Mouse (Mus musculus) liver, embryonic 13.5 days (tissue): ENCODE measurements around the gene Ucp2. TPM values are rescaled to one million over a fixed set of nuclear protein-coding genes. Genes with fewer than 3 reads are reported as not detected.

Experiments used
- ATAC-seq: fragments of 200-750 bp; cut with Nextera tagmentation; 2 replicates; pipeline ENCODE4 v1.8.0; 2017; ENCODE audit warnings: low read depth, mild to moderate bottlenecking, moderate number of reproducible peaks, moderate library complexity
- DNase-seq: peaks from one replicate; pipeline ENCODE4 v3.0.0; 2022
- H3K27ac ChIP-seq: fragments of 300-500 bp; sonication (generic); 2 replicates; pipeline ENCODE4 v1.5.1; 2015; ENCODE audit warnings: moderate library complexity, mild to moderate bottlenecking, inconsistent platforms
- H3K27me3 ChIP-seq: fragments of 300-500 bp; sonication (generic); 2 replicates; pipeline ENCODE4 v1.6.1; 2015; ENCODE audit warnings: mild to moderate bottlenecking, inconsistent platforms
- H3K36me3 ChIP-seq: fragments of 300-500 bp; sonication (generic); 2 replicates; pipeline ENCODE4 v1.6.1; 2015; ENCODE audit warnings: mild to moderate bottlenecking, inconsistent platforms
- H3K4me1 ChIP-seq: fragments of 300-500 bp; sonication (generic); replicated peaks from 2 replicates; pipeline ENCODE4 v1.6.1; 2015; ENCODE audit warnings: inconsistent platforms
- H3K4me2 ChIP-seq: fragments of 300-500 bp; sonication (generic); 2 replicates; pipeline ENCODE4 v1.6.1; 2015; ENCODE audit warnings: inconsistent platforms, mild to moderate bottlenecking, moderate library complexity
- H3K4me3 ChIP-seq: fragments of 300-500 bp; sonication (generic); replicated peaks from 2 replicates; pipeline ENCODE4 v1.5.1; 2015; ENCODE audit warnings: mild to moderate bottlenecking, inconsistent platforms
- H3K9ac ChIP-seq: fragments of 300-500 bp; sonication (generic); 2 replicates; pipeline ENCODE4 v1.6.1; 2015; ENCODE audit warnings: mild to moderate bottlenecking, inconsistent platforms
- H3K9me3 ChIP-seq: fragments of 300-500 bp; sonication (generic); replicated peaks from 2 replicates; pipeline ENCODE4 v1.6.1; 2016; ENCODE audit warnings: inconsistent platforms
- WGBS: fragments of 180-500 bp; shearing (Covaris S2); methylation state at CpG from one replicate; pipeline ENCODE4 v1.1.7; 2015; ENCODE audit not compliant: insufficient replicate concordance; 5-methylcytosine and 5-hydroxymethylcytosine counted together
- polyA plus RNA-seq: library from polyadenylated mRNA; unstranded; fragments of >200 nt; fragmentation: Nextera tagmentation; extraction: Ambion mirVana; gene quantifications from 2 replicates; pipeline ENCODE4 v1.2.1, GENCODE M21; 2015

The Ucp2 gene
- polyA plus RNA-seq, 1 experiment from 2014 or later: 673 TPM

DNA sequence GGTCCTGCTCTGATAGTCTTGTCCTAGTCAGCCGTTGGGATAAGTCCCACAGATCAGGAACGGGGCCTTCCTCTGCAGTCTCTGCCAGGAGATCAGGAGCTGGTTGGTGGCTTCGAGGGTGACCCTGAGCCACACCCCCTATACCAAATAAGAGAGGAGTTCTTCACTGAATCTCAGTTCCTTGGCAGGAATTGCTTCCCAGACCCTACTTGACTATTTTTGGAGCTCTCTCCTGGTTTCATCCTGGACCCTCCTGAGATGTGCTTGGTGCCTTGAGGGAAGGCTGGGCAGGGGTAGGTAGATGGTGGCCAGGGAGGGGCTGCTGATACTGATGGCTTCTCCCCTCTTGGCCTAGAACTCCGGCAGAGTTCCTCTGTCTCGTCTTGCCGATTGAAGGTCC, 3.2 kb downstream of the Ucp2 start:
- Histone ChIP-seq H3K4me3 (peak overlapping the region; percentile 80), H3K4me2 (peak overlapping the region; percentile 94), H3K27ac (peak overlapping the region; percentile 94), H3K27me3 (no peaks in the 10 kb centered on the region), H3K9ac (peak overlapping the region; percentile 98), H3K4me1 (peaks cover 86% of the 10 kb centered on the region), H3K9me3 (no peaks in the 10 kb centered on the region), H3K36me3 (peaks cover 71% of the 10 kb centered on the region)
- DNase-seq (no peak), ATAC-seq (no peak)
- 76% methylated on average over 6 of the region's 6 CpGs for WGBS

DNA sequence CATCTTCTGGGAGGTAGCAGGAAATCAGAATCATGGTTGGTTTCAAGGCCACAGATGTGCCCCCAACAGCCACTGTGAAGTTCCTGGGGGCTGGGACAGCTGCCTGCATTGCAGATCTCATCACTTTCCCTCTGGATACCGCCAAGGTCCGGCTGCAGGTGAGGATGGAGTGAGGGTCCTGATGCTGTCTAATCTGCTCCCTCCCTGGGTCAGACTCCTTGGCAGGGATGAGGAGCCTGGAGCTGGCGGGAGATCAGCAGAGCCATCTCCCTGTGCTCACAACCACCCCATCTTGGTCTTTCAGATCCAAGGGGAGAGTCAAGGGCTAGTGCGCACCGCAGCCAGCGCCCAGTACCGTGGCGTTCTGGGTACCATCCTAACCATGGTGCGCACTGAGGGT, 3.7 kb downstream of the Ucp2 start:
- peaks cover 86% of the 10 kb centered on the region for H3K4me1 ChIP-seq
- WGBS: 94% methylated on average over 9 of the region's 9 CpGs
- peak overlapping the region; percentile 94 for H3K27ac ChIP-seq
- no peaks in the 10 kb centered on the region for H3K27me3 ChIP-seq
- peak overlapping the region; percentile 80 for H3K4me3 ChIP-seq
- peaks cover 71% of the 10 kb centered on the region for H3K36me3 ChIP-seq
- ATAC-seq: no peak
- peak overlapping the region; percentile 98 for H3K9ac ChIP-seq
- H3K9me3 ChIP-seq: no peaks in the 10 kb centered on the region
- DNase-seq: no peak
- peak overlapping the region; percentile 94 for H3K4me2 ChIP-seq

DNA sequence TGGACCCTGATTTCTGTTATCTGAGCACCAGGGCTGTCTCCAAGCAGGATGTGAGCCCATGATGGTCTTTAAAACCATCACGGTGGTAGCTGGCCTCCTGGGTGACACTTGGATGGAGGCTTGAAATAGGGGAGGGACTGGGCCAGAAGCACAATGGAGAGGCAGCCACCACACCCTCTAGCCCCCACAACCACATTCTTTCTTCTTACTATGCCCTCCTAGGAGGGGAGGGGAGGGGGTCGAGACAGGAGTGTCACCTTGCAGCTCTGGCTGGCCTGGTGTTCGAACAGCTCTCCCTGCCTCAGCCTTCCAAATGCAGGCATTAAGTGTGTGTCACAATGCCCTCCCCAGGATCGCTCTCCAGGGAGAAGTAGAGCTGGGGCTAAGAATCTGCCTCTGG, 4.3 kb downstream of the Ucp2 start:
- WGBS: 76% methylated on average over 4 of the region's 4 CpGs
- peaks cover 71% of the 10 kb centered on the region for H3K36me3 ChIP-seq
- H3K4me3 ChIP-seq: peak overlapping the region; percentile 80
- H3K9me3 ChIP-seq: no peaks in the 10 kb centered on the region
- DNase-seq: no peak
- peak overlapping the region; percentile 94 for H3K27ac ChIP-seq
- ATAC-seq: no peak
- H3K4me1 ChIP-seq: peaks cover 86% of the 10 kb centered on the region
- H3K4me2 ChIP-seq: peak overlapping the region; percentile 94
- no peaks in the 10 kb centered on the region for H3K27me3 ChIP-seq
- H3K9ac ChIP-seq: peak overlapping the region; percentile 98

DNA sequence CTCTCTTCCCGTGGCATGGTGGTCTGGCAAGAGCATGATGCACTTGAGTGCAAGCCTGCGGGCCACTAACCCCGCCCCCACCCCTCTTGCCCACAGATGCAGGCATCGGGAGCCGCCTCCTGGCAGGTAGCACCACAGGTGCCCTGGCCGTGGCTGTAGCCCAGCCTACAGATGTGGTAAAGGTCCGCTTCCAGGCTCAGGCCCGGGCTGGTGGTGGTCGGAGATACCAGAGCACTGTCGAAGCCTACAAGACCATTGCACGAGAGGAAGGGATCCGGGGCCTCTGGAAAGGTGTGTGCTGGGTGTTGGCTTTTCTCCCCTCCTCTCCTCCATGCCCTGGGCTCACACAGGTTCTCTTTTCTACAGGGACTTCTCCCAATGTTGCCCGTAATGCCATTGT, 4.8 kb downstream of the Ucp2 start:
- H3K36me3 ChIP-seq: peaks cover 71% of the 10 kb centered on the region
- H3K4me2 ChIP-seq: peak overlapping the region; percentile 94
- no peak overlapping the region for H3K9ac ChIP-seq
- H3K4me3 ChIP-seq: peak overlapping the region; percentile 80
- WGBS: 86% methylated on average over 13 of the region's 13 CpGs
- H3K4me1 ChIP-seq: peaks cover 87% of the 10 kb centered on the region
- H3K27me3 ChIP-seq: no peaks in the 10 kb centered on the region
- DNase-seq (no peak), ATAC-seq (no peak)
- H3K27ac ChIP-seq: 0 out of 2 replicates have a peak overlapping the region, but pooled peaks have one; percentile 87
- no peaks in the 10 kb centered on the region for H3K9me3 ChIP-seq

DNA sequence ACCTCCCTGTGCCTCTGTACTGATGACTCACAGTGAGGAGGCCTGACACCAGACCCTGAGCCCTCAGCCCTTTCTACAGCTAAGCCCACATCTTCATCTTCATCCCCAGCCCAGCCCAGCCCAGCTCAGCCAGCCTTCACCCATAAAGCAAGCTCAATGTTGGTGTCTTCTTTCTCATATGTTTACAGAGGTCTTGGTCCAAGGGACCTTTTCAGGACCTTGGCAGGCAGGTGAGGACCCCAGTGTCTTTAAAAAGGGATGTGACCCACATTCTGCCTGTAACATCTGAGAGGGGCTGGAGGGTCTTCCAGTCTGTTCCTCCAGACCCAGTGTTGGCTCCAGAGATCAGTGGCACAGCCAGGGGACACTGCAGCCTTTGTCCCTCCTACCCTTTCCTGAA, 6.3 kb downstream of the Ucp2 start:
- Histone ChIP-seq H3K9me3 (no peaks in the 10 kb centered on the region), H3K27me3 (no peaks in the 10 kb centered on the region), H3K27ac (peak overlapping the region; percentile 87), H3K4me3 (0 out of 2 replicates have a peak overlapping the region, but pooled peaks have one; percentile 6), H3K9ac (peak overlapping the region; percentile 43; the same call in 1 of the 2 replicates), H3K36me3 (peaks cover 64% of the 10 kb centered on the region), H3K4me1 (peaks cover 100% of the 10 kb centered on the region), H3K4me2 (no peak overlapping the region)
- ATAC-seq (no peak), DNase-seq (no peak)

DNA sequence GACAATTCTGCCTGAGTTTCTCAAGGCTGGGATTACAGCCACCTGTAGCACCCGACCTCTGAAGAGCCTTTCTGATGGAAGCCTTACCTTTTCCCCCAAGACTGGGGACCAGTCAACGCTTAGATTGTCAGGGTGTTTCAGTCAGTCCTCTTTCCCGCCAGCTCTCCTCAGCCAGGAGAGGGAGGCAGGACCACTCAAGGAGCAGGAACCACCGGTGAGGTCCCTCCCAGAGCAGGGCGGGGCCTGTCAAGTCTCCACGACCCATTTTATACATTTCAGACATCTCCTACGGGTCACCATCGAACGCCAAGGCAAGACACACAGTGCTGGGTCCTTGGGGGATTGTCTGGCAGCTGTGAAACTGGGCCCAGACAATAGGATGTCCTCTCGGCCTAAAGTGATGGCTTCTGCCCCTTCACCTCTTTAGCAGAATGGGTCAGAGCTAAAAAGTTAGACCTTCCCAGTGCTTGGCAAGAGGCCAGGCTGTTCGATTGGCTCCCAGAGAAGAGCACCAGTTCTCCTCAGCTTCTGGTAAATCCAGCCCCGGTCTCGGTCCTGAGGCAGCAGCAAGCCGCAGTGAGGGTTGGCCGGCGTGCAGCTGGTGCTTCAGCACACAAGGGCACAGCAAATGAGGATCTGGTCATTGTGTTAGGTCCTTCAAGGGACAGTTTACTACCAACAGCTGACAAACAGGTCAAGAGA, 7.3 kb downstream of the Ucp2 start:
- no peaks in the 10 kb centered on the region for H3K9me3 ChIP-seq
- ATAC-seq (peak; percentile 8), DNase-seq (no peak)
- peaks cover 55% of the 10 kb centered on the region for H3K36me3 ChIP-seq
- H3K27ac ChIP-seq: peak overlapping the region; percentile 87
- H3K4me3 ChIP-seq: no peak overlapping the region
- 64% methylated on average over 16 of the region's 16 CpGs for WGBS
- no peaks in the 10 kb centered on the region for H3K27me3 ChIP-seq
- H3K4me1 ChIP-seq: peaks cover 94% of the 10 kb centered on the region
- no peak overlapping the region for H3K4me2 ChIP-seq
- peak overlapping the region; percentile 43 for H3K9ac ChIP-seq

DNA sequence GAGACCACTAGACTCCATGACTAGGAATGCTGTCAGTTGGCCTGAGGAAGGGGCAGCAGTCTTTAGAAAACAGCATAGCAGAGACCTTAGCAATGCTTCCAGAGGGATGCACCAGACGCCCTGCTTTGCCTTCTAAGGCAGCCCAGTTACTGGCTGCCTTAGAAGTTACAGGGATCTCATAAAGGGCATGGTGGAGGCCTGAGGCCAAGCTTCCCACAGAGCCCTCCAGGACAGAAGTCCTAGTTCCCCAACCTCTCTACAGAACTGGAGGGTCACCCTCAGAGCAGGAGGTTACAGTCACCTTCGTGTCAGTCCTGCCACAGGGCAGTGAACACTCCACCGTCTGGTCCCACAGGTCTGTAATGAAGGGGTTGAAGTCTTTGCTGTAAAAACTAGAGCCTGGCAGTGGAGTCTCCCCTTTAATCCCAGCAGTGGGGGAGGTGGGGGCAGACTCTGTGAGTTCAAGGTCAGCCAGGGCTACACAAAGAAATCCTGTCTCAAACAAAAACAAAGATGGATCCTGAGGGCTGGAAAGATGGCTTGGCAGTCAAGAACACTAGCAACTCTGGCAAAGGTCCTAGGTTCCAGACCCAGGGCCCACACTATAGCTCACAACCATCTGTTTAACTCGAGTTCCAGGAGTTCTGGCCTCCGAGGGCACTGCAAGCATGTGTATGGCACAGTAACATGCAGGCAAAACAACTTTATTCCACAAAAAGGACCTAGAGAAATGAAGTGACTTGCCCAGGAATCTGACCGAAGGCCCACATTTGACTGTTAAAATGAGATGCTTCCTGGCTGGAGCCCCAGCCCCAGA, 8.1 kb downstream of the Ucp2 start:
- Histone ChIP-seq H3K27me3 (no peaks in the 10 kb centered on the region), H3K9me3 (no peaks in the 10 kb centered on the region), H3K9ac (peak overlapping the region; percentile 43), H3K27ac (peak overlapping the region; percentile 87), H3K4me1 (peaks cover 86% of the 10 kb centered on the region), H3K4me3 (no peak overlapping the region), H3K36me3 (peaks cover 47% of the 10 kb centered on the region), H3K4me2 (no peak overlapping the region)
- 61% methylated on average over 6 of the region's 6 CpGs for WGBS
- DNase-seq (no peak), ATAC-seq (peak; percentile 24)

DNA sequence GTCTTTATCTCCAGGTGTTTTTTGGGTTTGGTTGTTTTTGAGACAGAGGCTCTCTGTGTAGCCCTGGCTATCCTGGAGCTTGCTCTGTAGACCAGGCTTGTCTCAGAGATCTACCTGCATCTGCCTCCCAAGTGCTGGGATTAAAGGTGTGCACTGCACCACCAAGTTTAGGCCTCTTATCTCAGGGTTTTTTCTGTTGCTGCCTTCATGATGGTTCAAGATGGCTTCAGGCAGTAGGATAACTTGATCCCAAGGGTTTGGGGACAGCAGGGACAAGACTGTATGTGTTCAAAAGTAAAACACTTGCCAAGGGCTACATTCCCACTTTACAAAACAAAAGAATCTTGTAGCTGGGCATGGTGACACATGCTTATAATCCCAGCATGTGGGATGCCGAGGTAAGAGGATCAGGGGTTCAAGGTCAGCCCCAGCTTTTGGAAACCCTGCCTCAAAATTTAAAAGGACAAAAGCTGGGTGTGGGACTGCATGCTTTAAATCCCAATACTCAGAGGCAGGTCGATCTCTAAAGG, 8.8 kb downstream of the Ucp2 start:
- Histone ChIP-seq H3K9ac (peak overlapping the region; percentile 43; the same call in 1 of the 2 replicates), H3K4me1 (peaks cover 83% of the 10 kb centered on the region), H3K4me2 (no peak overlapping the region), H3K27ac (peak overlapping the region; percentile 87), H3K36me3 (peaks cover 40% of the 10 kb centered on the region), H3K9me3 (no peaks in the 10 kb centered on the region), H3K4me3 (no peak overlapping the region), H3K27me3 (no peaks in the 10 kb centered on the region)
- WGBS: 42% methylated on average over 2 of the region's 2 CpGs
- DNase-seq (no peak), ATAC-seq (peak; percentile 1; the same call in 1 of the 2 replicates)

DNA sequence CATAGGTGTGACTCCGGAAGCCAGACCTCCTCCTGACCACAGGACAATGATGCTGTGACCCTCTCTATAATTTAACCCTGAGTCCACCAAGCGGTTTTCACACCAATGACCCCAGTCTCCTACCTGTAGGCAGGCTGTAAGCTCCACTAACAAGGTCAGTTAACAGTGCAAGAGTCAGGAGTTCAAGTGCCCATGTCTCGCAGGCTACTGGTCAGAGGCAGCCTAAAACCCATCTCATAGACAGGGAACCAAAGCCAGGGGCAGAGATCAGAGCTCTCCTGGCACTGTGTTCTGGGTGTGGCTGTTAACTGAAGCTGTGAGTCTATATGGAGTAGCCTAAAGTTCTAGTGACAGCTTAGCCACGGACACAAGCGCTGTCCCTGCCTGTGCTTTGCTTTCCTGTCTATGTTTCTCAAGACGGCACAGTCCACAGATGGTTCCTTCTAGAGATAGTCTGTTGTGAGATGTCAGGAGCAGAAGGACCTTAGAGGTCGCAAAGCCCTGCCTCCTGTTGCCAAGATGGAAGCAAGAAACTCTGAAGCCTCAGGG, 9.3 kb downstream of the Ucp2 start:
- Histone ChIP-seq H3K4me3 (no peak overlapping the region), H3K27me3 (peaks cover 2% of the 10 kb centered on the region; the same call in 1 of the 2 replicates), H3K4me2 (no peak overlapping the region), H3K36me3 (peaks cover 35% of the 10 kb centered on the region), H3K9me3 (no peaks in the 10 kb centered on the region), H3K9ac (peak overlapping the region; percentile 37; the same call in 1 of the 2 replicates), H3K4me1 (peaks cover 78% of the 10 kb centered on the region), H3K27ac (peak overlapping the region; percentile 87)
- peak; percentile 32 for ATAC-seq
- no peak for DNase-seq
- WGBS: 49% methylated on average over 7 of the region's 7 CpGs

DNA sequence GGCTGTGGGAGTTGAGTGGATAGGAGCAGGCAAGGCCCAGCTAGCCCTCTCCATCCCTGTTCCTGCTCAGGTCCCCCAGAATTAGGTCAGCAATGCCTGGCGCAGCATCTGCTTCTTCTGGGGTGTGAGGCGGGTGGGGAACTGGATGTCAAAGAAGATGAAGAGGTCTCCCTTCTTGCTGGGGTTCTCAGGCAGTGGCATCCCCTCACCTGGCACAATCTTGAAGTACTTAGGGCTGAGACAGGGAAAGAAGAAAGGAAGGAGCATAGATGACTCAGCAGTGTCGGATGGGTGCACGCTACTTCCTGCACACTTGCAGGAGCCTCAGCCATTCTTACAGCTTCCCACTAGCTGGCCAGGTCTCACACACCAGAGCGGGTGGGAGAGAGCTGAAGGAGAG, 9.9 kb downstream of the Ucp2 start:
- peak; percentile 13 for ATAC-seq
- WGBS: 34% methylated on average over 5 of the region's 5 CpGs
- H3K27ac ChIP-seq: peak overlapping the region; percentile 87

More for the DNA sequence above, 9.9 kb downstream of the Ucp2 start:
- no peak overlapping the region for H3K4me2 ChIP-seq
- peak overlapping the region; percentile 37 for H3K9ac ChIP-seq
- H3K27me3 ChIP-seq: peaks cover 8% of the 10 kb centered on the region; the same call in 1 of the 2 replicates
- no peaks in the 10 kb centered on the region for H3K9me3 ChIP-seq
- H3K4me1 ChIP-seq: peaks cover 71% of the 10 kb centered on the region
- DNase-seq: no peak
- peaks cover 28% of the 10 kb centered on the region for H3K36me3 ChIP-seq
- H3K4me3 ChIP-seq: no peak overlapping the region
